Mouse (Mus musculus): ENCODE measurements around the gene Myh7b. TPM values are rescaled to one million over a fixed set of nuclear protein-coding genes. Genes with fewer than 3 reads are reported as not detected.
A peak's percentile ranks its signal among the peaks of the same experiment; 100 is the strongest.

The Myh7b gene
- polyA plus RNA-seq, 1 experiment from 2014 or later: 0.61 TPM

DNA sequence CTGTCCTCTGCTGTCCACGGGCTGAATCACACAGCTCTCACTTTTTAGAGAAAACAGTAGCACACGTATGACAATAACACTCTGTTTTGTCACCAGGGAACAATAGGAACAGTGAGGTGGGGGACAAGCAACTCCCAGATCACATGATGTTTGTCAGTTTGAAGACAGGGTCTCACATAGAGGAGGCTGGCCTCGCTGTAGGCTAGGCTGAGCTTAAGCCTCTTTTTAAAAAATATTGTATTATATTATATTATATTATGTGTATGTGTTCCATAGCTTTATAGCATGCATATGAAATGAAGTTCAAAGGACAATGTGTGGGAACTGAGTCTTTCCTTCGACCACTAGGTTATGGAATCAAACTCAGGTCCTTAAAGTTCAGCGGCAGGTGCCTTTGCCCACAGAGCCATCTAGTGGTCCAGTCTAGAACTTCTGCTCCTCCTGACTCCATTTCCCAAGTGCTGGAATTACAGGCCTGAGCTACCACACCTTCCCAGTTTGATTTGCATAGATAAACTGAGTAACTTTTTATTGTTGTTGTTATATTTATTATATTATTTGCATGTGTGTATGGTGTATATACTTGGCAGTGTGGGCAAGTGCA, 27.0 kb upstream of the Myh7b start:
- H3K4me1 ChIP-seq: no peaks in the 10 kb centered on the region
- no peaks in the 10 kb centered on the region for H3K9me3 ChIP-seq (replicated peaks)
- no peak overlapping the region for H3K4me2 ChIP-seq (replicated peaks)
- no peak for ATAC-seq (ENCODE audit: low FRiP score)
- 43% methylated on average over 5 of the region's 5 CpGs for WGBS
- H3K36me3 ChIP-seq: no peaks in the 10 kb centered on the region
- no peaks in the 10 kb centered on the region for H3K27me3 ChIP-seq
- no peak overlapping the region for H3K27ac ChIP-seq
- H3K4me3 ChIP-seq: no peak overlapping the region
- no peak overlapping the region for H3K9ac ChIP-seq

DNA sequence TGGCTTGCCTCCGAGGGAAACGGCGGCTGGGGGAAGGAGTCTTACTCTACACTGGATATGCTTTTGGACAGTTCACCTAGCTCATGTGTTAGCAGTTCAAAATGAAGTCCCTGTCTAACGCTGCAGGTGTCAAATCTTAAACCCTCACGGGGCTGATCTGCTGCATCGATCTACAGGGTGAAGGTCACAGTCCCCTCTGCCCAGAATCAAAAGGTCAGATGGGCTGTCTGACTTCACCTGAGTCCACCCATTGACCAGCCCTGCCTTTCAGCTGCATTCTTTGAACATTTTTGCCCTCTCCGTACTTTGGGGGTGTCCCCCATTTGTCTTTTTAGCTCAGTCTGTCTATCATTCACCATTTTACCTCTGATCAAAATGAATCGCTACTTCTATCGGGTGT, 25.9 kb upstream of the Myh7b start:
- 88% methylated on average over 9 of the region's 9 CpGs for WGBS
- no peak overlapping the region for H3K4me3 ChIP-seq
- no peaks in the 10 kb centered on the region for H3K27me3 ChIP-seq
- H3K9me3 ChIP-seq (replicated peaks): no peaks in the 10 kb centered on the region
- no peaks in the 10 kb centered on the region for H3K4me1 ChIP-seq
- no peak overlapping the region for H3K4me2 ChIP-seq (replicated peaks)
- no peak overlapping the region for H3K27ac ChIP-seq
- no peak overlapping the region for H3K9ac ChIP-seq
- no peaks in the 10 kb centered on the region for H3K36me3 ChIP-seq
- ATAC-seq (ENCODE audit: low FRiP score): no peak

DNA sequence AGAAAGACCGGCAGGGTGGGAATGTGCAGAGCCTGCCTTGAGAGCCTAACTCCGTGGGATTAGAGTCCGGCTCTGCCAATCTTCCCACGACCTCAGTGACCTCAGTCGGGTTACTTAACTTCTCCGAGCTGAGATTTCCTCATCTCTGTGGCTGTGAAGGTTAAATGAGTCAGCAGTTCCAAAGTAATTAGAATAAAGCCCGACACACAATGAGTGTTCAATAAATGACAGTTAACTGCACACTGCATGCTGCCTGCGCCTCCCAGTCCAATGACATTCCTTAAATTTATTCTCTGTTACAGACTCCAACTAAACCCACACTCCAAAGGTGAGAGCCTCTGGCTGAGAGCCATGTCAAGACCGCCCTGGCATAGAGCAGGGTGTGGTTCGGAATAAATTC, 25.5 kb upstream of the Myh7b start:
- Histone ChIP-seq H3K9ac (no peak overlapping the region), H3K4me3 (no peak overlapping the region), H3K9me3 (replicated peaks) (no peaks in the 10 kb centered on the region), H3K27me3 (no peaks in the 10 kb centered on the region), H3K36me3 (no peaks in the 10 kb centered on the region), H3K4me2 (replicated peaks) (no peak overlapping the region), H3K27ac (no peak overlapping the region), H3K4me1 (no peaks in the 10 kb centered on the region)
- 71% methylated on average over 10 of the region's 10 CpGs for WGBS
- no peak for ATAC-seq (ENCODE audit: low FRiP score)

DNA sequence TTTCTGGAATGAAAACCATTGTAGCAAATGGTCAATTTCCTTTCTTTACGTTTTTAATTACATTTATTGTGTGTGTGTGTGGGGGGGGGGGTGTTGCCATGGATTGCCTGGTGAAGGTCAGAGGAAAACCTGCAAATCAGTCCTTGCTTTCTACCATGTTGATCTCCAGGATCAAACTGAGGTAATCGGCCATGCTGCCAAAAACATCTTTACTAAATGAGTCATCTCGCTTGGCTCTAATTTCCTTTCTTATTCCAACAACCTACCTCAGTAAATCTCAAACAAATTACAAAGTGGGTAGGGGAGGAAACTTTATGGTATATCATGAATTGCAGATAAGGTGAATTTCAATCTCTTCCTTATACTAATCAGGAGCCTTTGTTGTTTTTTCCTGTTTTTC, 22.9 kb upstream of the Myh7b start:
- ATAC-seq (ENCODE audit: low FRiP score): no peak
- Histone ChIP-seq H3K36me3 (no peaks in the 10 kb centered on the region), H3K4me3 (no peak overlapping the region), H3K9ac (no peak overlapping the region), H3K4me2 (replicated peaks) (no peak overlapping the region), H3K27me3 (no peaks in the 10 kb centered on the region), H3K4me1 (peaks cover 10% of the 10 kb centered on the region), H3K27ac (no peak overlapping the region), H3K9me3 (replicated peaks) (no peaks in the 10 kb centered on the region)
- WGBS: 84% methylated on average over 3 of the region's 3 CpGs

DNA sequence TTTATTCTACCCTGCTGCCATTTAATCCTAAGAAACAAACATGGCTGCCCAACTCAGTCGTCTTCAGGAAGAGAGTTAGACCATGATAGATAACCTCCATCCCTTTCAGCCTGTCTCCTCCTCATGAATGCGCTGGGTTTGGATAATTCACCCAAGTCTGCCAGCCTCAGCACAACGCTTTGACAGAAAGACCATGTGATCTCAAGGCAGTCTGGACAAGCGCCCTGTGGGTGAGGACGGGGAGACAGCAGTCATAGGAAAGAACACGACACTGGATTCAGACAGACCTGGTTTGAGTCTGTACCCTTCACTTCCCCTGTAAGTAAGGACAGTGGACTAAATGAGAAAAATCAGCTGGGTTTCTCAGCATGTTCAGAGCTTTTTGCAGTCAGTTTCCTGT, 21.5 kb upstream of the Myh7b start:
- Histone ChIP-seq H3K27me3 (no peaks in the 10 kb centered on the region), H3K9me3 (replicated peaks) (no peaks in the 10 kb centered on the region), H3K4me2 (replicated peaks) (no peak overlapping the region), H3K36me3 (no peaks in the 10 kb centered on the region), H3K4me1 (peaks cover 10% of the 10 kb centered on the region), H3K9ac (no peak overlapping the region), H3K4me3 (no peak overlapping the region), H3K27ac (no peak overlapping the region)
- no peak for ATAC-seq (ENCODE audit: low FRiP score)
- 77% methylated on average over 6 of the region's 6 CpGs for WGBS

DNA sequence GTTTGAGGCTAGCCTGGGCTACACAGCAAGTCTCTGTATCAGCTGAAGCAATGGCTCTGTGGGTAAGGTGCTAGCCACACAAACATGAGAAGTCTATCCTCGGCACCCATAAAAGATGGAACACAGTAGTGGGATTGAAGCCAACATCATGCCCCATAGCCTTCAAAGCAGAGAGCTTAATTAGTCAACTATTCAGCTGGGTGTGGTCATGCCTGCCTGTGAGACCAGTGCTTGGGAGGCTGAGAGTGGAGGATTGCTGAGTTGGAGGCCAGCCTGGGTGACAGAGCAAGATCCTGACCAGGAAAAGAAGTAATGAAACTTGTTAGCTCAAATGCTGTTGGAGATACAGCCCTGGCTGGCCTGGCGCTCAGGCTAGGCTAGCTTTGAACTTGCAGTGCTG, 20.1 kb upstream of the Myh7b start:
- H3K4me1 ChIP-seq: peaks cover 10% of the 10 kb centered on the region
- H3K9ac ChIP-seq: no peak overlapping the region
- ATAC-seq (ENCODE audit: low FRiP score): no peak
- 94% methylated on average over 2 of the region's 2 CpGs for WGBS
- H3K9me3 ChIP-seq (replicated peaks): no peaks in the 10 kb centered on the region
- H3K36me3 ChIP-seq: no peaks in the 10 kb centered on the region
- H3K27ac ChIP-seq: no peak overlapping the region
- no peak overlapping the region for H3K4me3 ChIP-seq
- H3K4me2 ChIP-seq (replicated peaks): peak overlapping the region; percentile 79; the same call in 1 of the 2 replicates
- H3K27me3 ChIP-seq: no peaks in the 10 kb centered on the region; the same call in 1 of the 2 replicates

DNA sequence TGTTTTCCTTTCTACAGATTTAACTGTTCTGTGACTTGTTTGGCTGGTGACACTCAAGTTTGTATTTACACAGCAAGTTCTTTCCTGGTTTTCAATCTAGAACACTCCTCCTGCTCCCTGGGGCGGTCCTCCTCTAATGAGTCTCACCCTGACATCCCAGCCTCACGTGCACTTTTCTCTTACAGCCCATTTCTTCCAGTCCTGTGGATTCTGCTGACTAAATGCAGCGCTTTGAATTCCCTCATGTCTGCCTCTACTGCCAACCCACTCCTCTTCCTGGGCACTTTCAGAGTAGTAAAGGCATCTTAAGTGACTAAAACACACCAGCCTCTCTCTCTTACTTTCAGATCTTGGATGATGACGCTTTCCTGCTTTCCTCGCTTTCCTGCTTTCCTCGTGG, 19.3 kb upstream of the Myh7b start:
- H3K9me3 ChIP-seq (replicated peaks): no peaks in the 10 kb centered on the region
- H3K4me2 ChIP-seq (replicated peaks): peak overlapping the region; percentile 79
- peak overlapping the region; percentile 74 for H3K27ac ChIP-seq
- H3K9ac ChIP-seq: peak overlapping the region; percentile 81
- H3K36me3 ChIP-seq: no peaks in the 10 kb centered on the region
- no peaks in the 10 kb centered on the region; the same call in 1 of the 2 replicates for H3K27me3 ChIP-seq
- H3K4me3 ChIP-seq: peak overlapping the region; percentile 49
- H3K4me1 ChIP-seq: peaks cover 10% of the 10 kb centered on the region
- no peak for ATAC-seq (ENCODE audit: low FRiP score)
- 8% methylated on average over 6 of the region's 6 CpGs for WGBS

DNA sequence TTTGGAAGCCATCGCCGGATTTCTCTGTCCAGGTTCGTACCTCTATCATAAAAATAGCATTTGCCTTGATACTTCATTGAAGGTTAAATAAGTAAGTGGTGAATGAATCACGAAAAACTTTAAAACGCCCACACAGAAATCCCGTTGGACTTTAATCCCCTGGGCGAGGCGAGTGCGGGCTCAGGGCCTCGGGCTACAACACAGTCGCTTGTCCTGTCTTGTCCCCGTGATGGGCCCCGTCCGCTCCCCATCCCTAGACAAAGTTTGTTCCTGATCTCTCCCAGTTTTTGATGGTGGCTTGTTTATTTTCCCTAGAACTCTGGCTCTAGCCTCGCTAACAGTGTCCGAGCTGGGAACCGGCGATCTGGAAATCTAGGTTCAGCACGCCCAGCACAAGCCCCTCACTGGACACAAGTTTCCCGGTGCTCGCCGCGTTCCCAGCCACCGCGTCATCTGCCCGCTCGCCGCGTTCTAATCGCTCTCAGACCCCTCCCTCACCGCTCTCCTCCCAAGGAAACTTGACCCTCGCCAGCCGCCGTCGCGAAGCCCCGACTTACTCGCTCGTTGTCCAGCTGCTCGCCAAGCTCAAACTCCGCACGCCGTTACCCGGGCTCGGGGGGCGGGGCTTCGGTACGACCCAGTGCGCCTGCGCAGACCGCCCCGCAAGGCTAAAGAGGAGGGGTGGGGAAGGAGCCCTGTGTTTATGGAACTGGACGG, 18.7 kb upstream of the Myh7b start, which contains the start of gene Gss:
TSS of gene Gss (minus strand) at position 674 of the 717 bp plus-strand sequence.
- WGBS: under 1% methylated on average over 53 of the region's 53 CpGs
- Histone ChIP-seq H3K4me2 (replicated peaks) (peak within 1 kb of the TSS; percentile 79), H3K4me3 (peak within 1 kb of the TSS; percentile 49), H3K27ac (peak within 1 kb of the TSS; percentile 74), H3K4me1 (peaks cover 10% of the 10 kb centered on the region), H3K36me3 (no peaks in the 10 kb centered on the region), H3K27me3 (no peaks in the 10 kb centered on the region; the same call in 1 of the 2 replicates), H3K9ac (peak within 1 kb of the TSS; percentile 81), H3K9me3 (replicated peaks) (no peaks in the 10 kb centered on the region)
- ATAC-seq (ENCODE audit: low FRiP score): peak; percentile 88

DNA sequence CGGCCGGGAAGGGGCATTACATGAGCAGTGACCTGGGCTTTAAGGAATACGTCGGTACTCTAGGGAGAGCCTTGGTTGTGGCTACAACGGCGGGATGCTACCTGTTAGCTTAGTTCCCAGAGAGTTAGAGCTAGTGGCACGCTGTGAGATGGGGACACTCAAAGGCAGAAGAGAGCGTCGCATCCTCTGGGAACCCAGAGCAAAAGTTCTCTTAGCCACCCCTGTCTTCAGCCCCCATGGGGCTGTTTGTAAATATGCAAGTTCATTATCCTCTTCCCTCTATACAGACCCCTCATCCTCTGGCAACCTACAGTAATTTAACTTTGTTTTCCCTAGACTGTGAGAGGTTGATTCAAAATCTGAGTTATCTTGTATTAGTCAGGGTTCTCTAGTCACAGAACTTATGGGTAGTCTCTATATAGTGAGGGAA, 18.1 kb upstream of the Myh7b start:
- peak overlapping the region; percentile 49 for H3K4me3 ChIP-seq
- no peaks in the 10 kb centered on the region for H3K9me3 ChIP-seq (replicated peaks)
- peak overlapping the region; percentile 81 for H3K9ac ChIP-seq
- no peaks in the 10 kb centered on the region; the same call in 1 of the 2 replicates for H3K27me3 ChIP-seq
- peak overlapping the region; percentile 35; the same call in 1 of the 2 replicates for H3K27ac ChIP-seq
- no peak for ATAC-seq (ENCODE audit: low FRiP score)
- peaks cover 10% of the 10 kb centered on the region for H3K4me1 ChIP-seq
- H3K36me3 ChIP-seq: no peaks in the 10 kb centered on the region
- H3K4me2 ChIP-seq (replicated peaks): peak overlapping the region; percentile 79
- 1% methylated on average over 9 of the region's 9 CpGs for WGBS

DNA sequence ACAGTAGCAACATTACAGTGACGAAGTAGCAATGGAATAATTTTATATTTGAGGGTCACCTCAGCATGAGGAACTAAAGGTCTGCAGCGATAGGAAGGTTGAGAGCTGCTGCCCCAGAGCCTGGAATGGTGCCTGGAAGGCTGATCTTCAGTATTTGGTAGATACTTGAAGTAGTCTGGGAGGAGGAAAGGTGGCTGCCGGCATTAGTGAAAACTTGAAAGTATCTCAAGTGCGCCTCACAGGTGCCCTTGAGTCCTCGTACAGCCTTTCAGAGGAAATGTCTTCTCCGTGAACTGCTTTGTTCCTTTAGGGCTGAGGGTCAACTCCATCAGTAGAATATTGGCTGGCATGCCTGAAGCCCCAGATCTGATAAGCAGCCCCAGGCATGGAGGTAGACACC, 15.5 kb upstream of the Myh7b start:
- H3K4me1 ChIP-seq: peaks cover 10% of the 10 kb centered on the region
- no peaks in the 10 kb centered on the region for H3K9me3 ChIP-seq (replicated peaks)
- WGBS: 86% methylated on average over 6 of the region's 6 CpGs
- no peak overlapping the region for H3K4me2 ChIP-seq (replicated peaks)
- no peaks in the 10 kb centered on the region for H3K36me3 ChIP-seq
- no peak overlapping the region for H3K27ac ChIP-seq
- no peak for ATAC-seq (ENCODE audit: low FRiP score)
- no peak overlapping the region for H3K9ac ChIP-seq
- no peaks in the 10 kb centered on the region; the same call in 1 of the 2 replicates for H3K27me3 ChIP-seq
- H3K4me3 ChIP-seq: no peak overlapping the region

DNA sequence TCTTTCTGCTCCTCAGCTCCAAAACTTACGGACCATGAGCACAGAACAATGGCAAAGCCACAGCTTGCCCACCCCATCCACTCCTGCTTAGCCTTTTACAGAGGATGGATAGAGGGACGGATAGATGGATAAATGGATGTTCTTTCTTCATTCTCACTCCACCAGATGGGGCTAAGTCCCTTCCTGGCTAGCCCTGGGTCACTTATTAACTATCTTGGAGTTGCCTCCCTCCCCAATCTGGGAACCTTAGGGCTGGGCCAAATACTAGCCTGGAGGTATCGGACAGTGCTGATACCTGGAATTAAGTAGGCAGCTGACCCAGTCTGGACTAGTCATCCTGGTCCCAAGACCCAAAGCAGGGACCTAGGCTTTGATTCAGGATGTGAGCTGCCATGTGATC, 7.3 kb upstream of the Myh7b start:
- no peaks in the 10 kb centered on the region for H3K9me3 ChIP-seq (replicated peaks)
- H3K36me3 ChIP-seq: no peaks in the 10 kb centered on the region
- H3K27me3 ChIP-seq: no peaks in the 10 kb centered on the region
- no peak overlapping the region for H3K4me2 ChIP-seq (replicated peaks)
- H3K4me1 ChIP-seq: no peaks in the 10 kb centered on the region
- no peak overlapping the region for H3K27ac ChIP-seq
- H3K9ac ChIP-seq: no peak overlapping the region
- 58% methylated on average over 3 of the region's 3 CpGs for WGBS
- no peak for ATAC-seq (ENCODE audit: low FRiP score)
- H3K4me3 ChIP-seq: no peak overlapping the region

DNA sequence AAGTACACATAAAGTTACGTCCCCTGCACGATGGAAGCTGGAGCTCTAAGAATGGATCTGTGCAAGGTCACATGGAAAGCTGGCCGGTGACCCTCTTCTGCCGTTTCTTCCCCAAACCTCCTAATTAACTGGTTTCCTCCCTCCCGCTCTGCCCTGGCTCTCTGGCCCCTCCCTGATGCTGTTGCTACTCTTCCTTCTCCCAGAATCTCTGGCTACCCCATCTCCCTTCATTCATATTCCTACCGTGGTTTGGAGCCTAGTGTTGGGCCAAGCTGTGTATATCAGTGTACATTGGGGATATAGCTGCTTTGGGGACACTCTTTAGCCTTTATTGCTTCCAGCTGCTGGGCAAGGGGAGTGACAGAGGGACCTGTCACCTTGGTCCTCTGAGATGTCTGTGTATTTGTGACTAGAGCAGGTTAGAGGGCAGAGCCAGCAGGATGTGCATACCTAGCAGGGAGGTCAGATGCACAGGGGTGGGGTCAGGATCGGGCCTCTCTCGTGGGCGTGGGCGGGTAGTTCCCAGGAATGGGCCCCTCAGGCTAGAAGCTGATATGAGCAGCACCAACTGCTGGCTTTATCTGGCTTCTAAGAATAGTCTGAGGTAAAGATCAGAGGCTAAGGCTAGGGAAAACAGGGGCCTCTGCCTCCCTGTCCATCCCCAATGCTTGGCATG, 6.3 kb upstream of the Myh7b start:
- Histone ChIP-seq H3K9ac (no peak overlapping the region), H3K4me2 (replicated peaks) (no peak overlapping the region), H3K9me3 (replicated peaks) (no peaks in the 10 kb centered on the region), H3K27me3 (no peaks in the 10 kb centered on the region), H3K4me3 (no peak overlapping the region), H3K27ac (no peak overlapping the region), H3K4me1 (no peaks in the 10 kb centered on the region), H3K36me3 (no peaks in the 10 kb centered on the region)
- WGBS: 62% methylated on average over 10 of the region's 10 CpGs
- ATAC-seq (ENCODE audit: low FRiP score): no peak
